Mouse (Mus musculus) layer of hippocampus, adult 2 months (tissue): ENCODE results near the gene Pet117. TPM values are rescaled to one million over a fixed set of nuclear protein-coding genes. Genes with fewer than 3 reads are reported as not detected.

Experiments used
- DNase-seq, 2 experiments: peaks; one replicate each; pipeline ENCODE4 v3.0.0; 2022; ENCODE audit warnings: low spot score in 2 of 2
- H3K27ac ChIP-seq: fragments of 200-600 bp; 2 replicates; pipeline ENCODE4 v1.8.1; 2022
- H3K4me3 ChIP-seq: fragments of 200-600 bp; 2 replicates; pipeline ENCODE4 v1.8.1; 2022; ENCODE audit warnings: mild to moderate bottlenecking
- CTCF ChIP-seq: fragments of 200-600 bp; conservative IDR thresholded peaks from 2 replicates; pipeline ENCODE4 v1.8.1; 2022; ENCODE audit warnings: antibody characterized with exemption, mild to moderate bottlenecking, moderate library complexity
- total RNA-seq, 2 experiments: library from RNA; stranded (reverse); gene quantifications; 2 replicates each; pipeline ENCODE4 v1.2.3; 2021

Pet117 gene
- total RNA-seq, 2 experiments from 2014 or later, result 7.7 to 7.9 TPM

DNA sequence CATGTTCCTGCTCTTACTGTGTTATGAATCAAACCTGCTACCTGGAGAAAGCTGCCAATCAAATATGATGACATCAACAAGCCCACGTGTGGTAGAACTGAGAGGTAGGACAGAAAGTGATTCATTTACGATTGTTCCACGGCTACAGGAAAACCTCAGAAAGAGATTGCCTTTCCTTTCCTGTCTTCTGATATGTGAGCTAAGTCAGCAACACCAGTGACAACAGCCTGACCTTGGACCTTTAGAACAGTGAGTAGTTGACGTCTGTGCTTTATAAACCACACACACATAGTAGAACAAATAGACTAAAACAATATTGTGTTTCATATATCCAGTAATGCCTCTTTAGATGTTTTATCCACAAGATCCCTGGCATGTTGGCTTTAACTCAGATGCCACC lies 25.6 kb upstream of the Pet117 start:
- no peak overlapping the region for H3K4me3 ChIP-seq
- TF ChIP-seq CTCF, result no peak
- no peak for DNase-seq
- no peak overlapping the region for H3K27ac ChIP-seq

- peak; percentile 43 for TF ChIP-seq CTCF
- H3K27ac ChIP-seq, result no peak overlapping the region
- H3K4me3 ChIP-seq, result no peak overlapping the region
- DNase-seq, result no peak
Observed at GRCm38 (mm10) chr2:144348525-144348924, 20.3 kb upstream of the Pet117 start.

- Histone ChIP-seq H3K4me3 (no peak overlapping the region), H3K27ac (no peak overlapping the region)
- no peak for DNase-seq
- TF ChIP-seq CTCF, result no peak
Observed at GRCm38 (mm10) chr2:144352843-144353242, 16.0 kb upstream of the Pet117 start.

- TF ChIP-seq CTCF, result no peak
- H3K27ac ChIP-seq, result peak overlapping the region; percentile 97
- no peak for DNase-seq
- H3K4me3 ChIP-seq, result peak overlapping the region; percentile 67
Observed at GRCm38 (mm10) chr2:144369020-144369421, 225 bp downstream of the Pet117 start.

- no peak for DNase-seq
- Histone ChIP-seq H3K27ac (peak overlapping the region; percentile 97), H3K4me3 (peak overlapping the region; percentile 67)
- TF ChIP-seq CTCF, result no peak
Observed at GRCm38 (mm10) chr2:144369511-144369910, 715 bp downstream of the Pet117 start.

GRCm38 (mm10) chr2:144371566-144371965 lies 2.8 kb downstream of the Pet117 start:
- Histone ChIP-seq H3K27ac (no peak overlapping the region), H3K4me3 (no peak overlapping the region)
- DNase-seq, result no peak
- no peak for TF ChIP-seq CTCF

DNA sequence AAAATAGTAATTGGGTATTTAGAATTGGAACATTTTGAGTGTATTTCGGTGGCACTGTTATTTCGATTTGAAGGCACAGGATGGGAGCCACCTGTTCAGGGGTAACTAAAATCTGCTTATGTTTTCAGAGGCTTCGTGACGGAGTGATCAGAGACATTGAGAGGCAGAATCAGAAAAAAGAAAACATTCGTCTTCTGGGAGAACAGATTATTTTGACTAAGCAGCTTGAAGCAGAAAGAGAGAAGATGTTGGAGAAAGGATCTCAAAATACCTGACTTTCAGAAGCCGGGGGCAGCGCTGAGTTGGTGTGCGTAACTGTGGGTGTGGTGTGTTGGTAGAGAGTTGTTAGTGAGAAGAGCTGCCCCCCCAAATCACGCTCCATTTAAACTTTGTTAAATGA lies 4.3 kb downstream of the Pet117 start:
- H3K4me3 ChIP-seq, result no peak overlapping the region
- peak overlapping the region; percentile 15; the same call in 1 of the 2 replicates for H3K27ac ChIP-seq
- no peak for TF ChIP-seq CTCF
- DNase-seq, result peak; percentile 56 to 77

- no peak for DNase-seq
- no peak for TF ChIP-seq CTCF
- Histone ChIP-seq H3K27ac (no peak overlapping the region), H3K4me3 (no peak overlapping the region)
Observed at GRCm38 (mm10) chr2:144375063-144375703, 6.4 kb downstream of the Pet117 start.

DNA sequence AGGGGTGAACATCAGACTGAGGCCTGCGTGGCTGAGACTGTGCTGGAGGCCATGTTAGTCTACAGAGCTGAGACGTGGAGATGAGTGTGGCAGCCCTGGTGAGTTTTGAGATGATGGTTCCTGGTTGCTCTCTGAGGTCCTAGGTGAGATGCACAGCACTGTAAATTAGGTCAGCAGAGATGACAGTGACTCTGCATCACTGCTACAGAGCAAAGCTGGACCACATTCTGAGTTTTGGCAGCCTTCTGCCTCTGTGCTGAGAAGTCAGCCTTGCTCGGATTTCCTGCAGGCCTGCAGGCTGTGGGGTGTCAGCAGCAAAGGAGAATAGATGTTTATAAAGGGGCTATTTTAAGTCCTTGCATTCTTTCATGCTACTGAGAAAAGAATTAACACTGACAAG lies 12.5 kb downstream of the Pet117 start:
- DNase-seq, result no peak
- H3K27ac ChIP-seq, result no peak overlapping the region
- TF ChIP-seq CTCF, result no peak
- H3K4me3 ChIP-seq, result no peak overlapping the region

DNA sequence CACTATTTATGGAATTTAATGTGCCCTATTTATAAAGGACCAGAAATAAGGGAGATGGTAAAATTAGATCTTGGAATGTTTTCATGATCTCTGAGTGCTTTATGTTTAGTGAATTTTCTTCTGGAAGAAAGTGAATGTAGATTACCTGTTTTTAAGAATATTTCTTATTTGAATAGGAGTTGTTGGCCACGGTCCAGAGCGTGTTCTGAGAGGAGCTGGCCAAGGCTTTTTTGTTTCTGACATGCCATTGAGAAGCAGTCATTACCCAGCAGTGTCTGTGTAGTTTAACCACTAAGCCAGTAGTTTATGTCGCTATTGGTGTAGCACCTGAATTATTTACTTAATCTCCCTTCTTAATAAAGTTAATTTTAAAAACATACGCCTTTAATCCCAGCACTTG lies 12.9 kb downstream of the Pet117 start:
- no peak for TF ChIP-seq CTCF
- Histone ChIP-seq H3K4me3 (no peak overlapping the region), H3K27ac (no peak overlapping the region)
- DNase-seq, result no peak

- H3K4me3 ChIP-seq, result no peak overlapping the region
- no peak for TF ChIP-seq CTCF
Observed at GRCm38 (mm10) chr2:144382624-144383138, 13.9 kb downstream of the Pet117 start.

GRCm38 (mm10) chr2:144386296-144386695 lies 17.5 kb downstream of the Pet117 start:
- no peak for TF ChIP-seq CTCF
- no peak for DNase-seq
- Histone ChIP-seq H3K4me3 (no peak overlapping the region), H3K27ac (no peak overlapping the region)

More at GRCm38 (mm10) chr2:144382624-144383138, 13.9 kb downstream of the Pet117 start:
- no peak for DNase-seq
- no peak overlapping the region for H3K27ac ChIP-seq

DNA sequence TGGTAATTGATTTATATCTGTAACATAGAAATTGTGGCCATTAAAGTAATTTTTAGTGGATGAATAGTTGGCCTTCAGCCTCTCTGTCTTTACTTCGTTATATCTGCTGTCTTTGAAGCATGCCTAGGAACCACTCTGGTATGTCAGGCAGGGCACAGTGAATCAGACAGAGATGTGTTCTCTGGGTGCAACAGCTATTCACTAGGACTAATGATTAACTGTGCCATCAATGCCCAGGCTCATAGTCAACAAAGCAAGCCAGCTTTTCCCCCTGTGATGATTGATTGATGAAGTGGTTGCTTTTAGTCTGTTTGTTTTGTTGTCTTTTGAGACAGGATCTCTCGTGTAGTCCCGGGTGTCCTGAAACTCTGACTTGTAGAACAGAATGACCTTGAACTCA lies 19.6 kb downstream of the Pet117 start:
- TF ChIP-seq CTCF, result no peak
- Histone ChIP-seq H3K4me3 (no peak overlapping the region), H3K27ac (no peak overlapping the region)
- DNase-seq, result no peak

DNA sequence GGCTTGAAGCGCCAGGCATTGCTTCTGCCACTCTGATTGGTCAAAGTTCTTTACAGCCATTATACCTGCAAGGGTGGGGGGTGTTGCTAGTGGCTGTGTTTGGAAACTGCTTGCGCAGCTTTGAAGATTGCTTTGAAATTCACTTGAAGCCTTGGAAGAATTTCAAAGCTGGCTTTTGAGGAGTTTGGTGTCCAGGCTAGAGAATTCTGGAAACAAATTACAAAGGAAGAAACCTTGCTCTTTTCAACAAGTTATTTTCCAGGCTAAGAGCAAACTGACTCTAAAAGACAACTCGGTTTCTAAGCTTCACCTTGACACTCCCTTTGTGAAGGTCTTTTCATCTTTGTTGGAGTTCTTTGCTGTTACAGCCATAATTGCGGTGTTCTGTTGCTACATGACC lies 30.7 kb downstream of the Pet117 start:
- DNase-seq, result no peak
- no peak overlapping the region for H3K27ac ChIP-seq
- no peak for TF ChIP-seq CTCF
- H3K4me3 ChIP-seq, result no peak overlapping the region
